Mouse (Mus musculus): ENCODE measurements at regions not wholly inside any gene's neighbourhood (a gene's known extent, or its start where the extent isn't known, plus 50 kb on each side); places are given as distances from the start of the nearest gene placed in this dataset.

GRCm38 (mm10) chr1:157009427-157009826 lies 70.0 kb upstream of the Ralgps2 start:
- no peak for TF ChIP-seq CTCF (IDR thresholded peaks at IDR 0.05; ENCODE audit: low read depth)
- TF ChIP-seq EP300 (optimal IDR thresholded peaks at IDR 0.05), result no peak

Data from stomach, postnatal 0 days (tissue).